Mouse (Mus musculus): ENCODE data around the gene Cdk14. TPM values are rescaled to one million over a fixed set of nuclear protein-coding genes. Genes with fewer than 3 reads are reported as not detected.
"Not testable (repeated sequence)": the region's sequence is repeated elsewhere in the genome, so short reads cannot be mapped to it uniquely, and the experiment has no call there.

Cdk14 gene
- total RNA-seq, 2 experiments from 2014 or later: 218 to 229 TPM

GRCm38 (mm10) chr5:4917743-4918142, 502.4 kb downstream of the Cdk14 start:
- DNase-seq (ENCODE audit: low spot score in 2 of 2): peak in 1 of 2 experiments; percentile 40

GRCm38 (mm10) chr5:4917274-4917673, 502.8 kb downstream of the Cdk14 start:
- no peak for DNase-seq (ENCODE audit: low spot score in 2 of 2)

- peak; percentile 55 to 82 for DNase-seq (ENCODE audit: low spot score in 2 of 2)
Measured at GRCm38 (mm10) chr5:4916390-4917273, 503.5 kb downstream of the Cdk14 start.

GRCm38 (mm10) chr5:4904911-4905310, 515.2 kb downstream of the Cdk14 start:
- DNase-seq (ENCODE audit: low spot score in 2 of 2): not testable (repeated sequence)

GRCm38 (mm10) chr5:4898241-4898640, 521.9 kb downstream of the Cdk14 start:
- no peak for DNase-seq (ENCODE audit: low spot score in 2 of 2)

GRCm38 (mm10) chr5:4894988-4895387, 525.1 kb downstream of the Cdk14 start:
- no peak for DNase-seq (ENCODE audit: low spot score in 2 of 2)

GRCm38 (mm10) chr5:4893852-4894207, 526.3 kb downstream of the Cdk14 start:
- no peak for DNase-seq (ENCODE audit: low spot score in 2 of 2)

- no peak for DNase-seq (ENCODE audit: low spot score in 2 of 2)
Measured at GRCm38 (mm10) chr5:4893206-4893851, 526.8 kb downstream of the Cdk14 start.

GRCm38 (mm10) chr5:4892734-4893133, 527.4 kb downstream of the Cdk14 start:
- no peak for DNase-seq (ENCODE audit: low spot score in 2 of 2)

GRCm38 (mm10) chr5:4891862-4892704, 528.0 kb downstream of the Cdk14 start:
- DNase-seq (ENCODE audit: low spot score in 2 of 2): no peak

GRCm38 (mm10) chr5:4887069-4887468, 533.0 kb downstream of the Cdk14 start:
- no peak for DNase-seq (ENCODE audit: low spot score in 2 of 2)

GRCm38 (mm10) chr5:4882841-4883240, 537.3 kb downstream of the Cdk14 start:
- DNase-seq (ENCODE audit: low spot score in 2 of 2): no peak

GRCm38 (mm10) chr5:4880331-4880730, 539.8 kb downstream of the Cdk14 start:
- no peak for DNase-seq (ENCODE audit: low spot score in 2 of 2)

- DNase-seq (ENCODE audit: low spot score in 2 of 2): no peak
Measured at GRCm38 (mm10) chr5:4878934-4879333, 541.2 kb downstream of the Cdk14 start.

- no peak for DNase-seq (ENCODE audit: low spot score in 2 of 2)
Measured at GRCm38 (mm10) chr5:4877638-4878037, 542.5 kb downstream of the Cdk14 start.

GRCm38 (mm10) chr5:4877131-4877631, 542.9 kb downstream of the Cdk14 start:
- DNase-seq (ENCODE audit: low spot score in 2 of 2): no peak

GRCm38 (mm10) chr5:4876653-4877091, 543.4 kb downstream of the Cdk14 start:
- DNase-seq (ENCODE audit: low spot score in 2 of 2): no peak

- no peak for DNase-seq (ENCODE audit: low spot score in 2 of 2)
Measured at GRCm38 (mm10) chr5:4870041-4870726, 549.9 kb downstream of the Cdk14 start.

- DNase-seq (ENCODE audit: low spot score in 2 of 2): no peak
Measured at GRCm38 (mm10) chr5:4868563-4869120, 551.5 kb downstream of the Cdk14 start.

- no peak for DNase-seq (ENCODE audit: low spot score in 2 of 2)
Measured at GRCm38 (mm10) chr5:4867849-4868562, 552.1 kb downstream of the Cdk14 start.

Data from layer of hippocampus, postnatal 14 days (tissue).